Mouse (Mus musculus): ENCODE results near the gene Neo1.
A peak's percentile ranks its signal among the peaks of the same experiment; 100 is the strongest.

The Neo1 gene

DNA sequence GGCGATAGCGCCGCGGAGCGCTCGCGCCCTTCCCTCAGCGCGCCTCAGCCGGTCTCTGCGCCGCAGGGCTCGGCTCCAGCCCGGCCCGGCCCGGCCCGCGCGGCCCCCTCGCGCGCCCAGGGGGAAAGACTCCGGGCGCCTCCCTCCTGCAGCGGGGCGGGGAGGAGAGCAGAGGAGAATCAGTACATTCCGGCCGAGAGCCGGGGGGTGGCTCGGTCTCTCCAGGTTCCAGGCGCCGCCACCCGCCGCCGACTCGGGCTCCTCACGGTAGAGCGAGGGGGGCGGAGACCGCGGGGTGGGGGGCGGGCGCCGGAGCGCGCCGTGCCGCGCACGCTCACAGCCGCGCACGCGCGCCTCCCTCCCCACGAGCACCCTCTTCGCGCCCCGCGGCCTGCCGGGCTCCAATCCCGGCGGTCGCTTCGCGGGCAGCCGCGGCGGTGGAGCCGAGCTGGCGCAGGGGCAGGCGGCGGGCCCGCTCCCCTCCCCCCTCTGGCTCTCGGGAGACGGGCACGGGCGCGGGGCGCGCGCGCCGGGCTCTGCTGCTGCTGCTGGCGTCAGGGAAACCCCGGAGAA is at the start of gene Neo1:
Gene Neo1, minus strand, starts transcription at position 283 of the 573 bp plus-strand sequence.
- DNase-seq (ENCODE audit: low read depth), result peak; percentile 14

DNA sequence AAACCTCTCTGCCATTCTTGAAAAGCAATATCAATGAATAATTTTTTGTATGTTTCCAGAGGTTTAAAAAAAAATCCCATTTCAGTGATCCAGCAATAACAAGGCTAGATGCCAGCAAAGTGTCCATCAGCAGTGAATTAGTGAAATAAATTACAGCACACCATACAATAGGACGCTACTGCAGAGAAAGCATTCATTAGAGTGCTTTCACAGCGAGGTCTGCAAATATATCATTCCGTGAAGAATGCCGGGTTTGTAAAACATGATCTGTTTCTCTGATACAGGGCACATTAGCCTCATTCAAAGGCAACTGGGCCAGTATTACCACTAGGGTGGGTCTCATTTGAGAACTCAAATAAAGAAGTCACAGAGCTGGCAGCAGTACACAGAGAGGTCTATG is 39.4 kb upstream of the Neo1 start:
- no peak for DNase-seq (ENCODE audit: low read depth)

DNA sequence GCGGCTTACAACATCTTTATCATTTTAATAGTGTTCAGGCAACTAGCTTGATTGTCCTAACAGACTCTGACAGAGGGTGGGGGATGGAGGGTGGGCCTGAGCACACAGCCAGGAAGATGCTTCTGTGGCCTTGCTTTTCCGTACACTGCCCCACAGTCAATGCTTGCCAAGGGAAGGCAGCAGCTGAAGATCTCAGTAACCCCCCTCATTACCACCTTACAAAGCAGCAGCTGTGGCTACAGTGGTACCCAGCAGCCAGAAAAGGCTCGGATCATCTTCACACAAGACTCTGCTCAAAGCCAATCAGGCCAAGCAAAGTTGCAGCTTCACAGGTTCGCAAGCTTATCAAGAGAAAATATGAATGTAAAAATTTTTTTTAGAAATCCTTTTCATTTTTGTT is 37.6 kb upstream of the Neo1 start:
- DNase-seq (ENCODE audit: low read depth), result no peak

DNA sequence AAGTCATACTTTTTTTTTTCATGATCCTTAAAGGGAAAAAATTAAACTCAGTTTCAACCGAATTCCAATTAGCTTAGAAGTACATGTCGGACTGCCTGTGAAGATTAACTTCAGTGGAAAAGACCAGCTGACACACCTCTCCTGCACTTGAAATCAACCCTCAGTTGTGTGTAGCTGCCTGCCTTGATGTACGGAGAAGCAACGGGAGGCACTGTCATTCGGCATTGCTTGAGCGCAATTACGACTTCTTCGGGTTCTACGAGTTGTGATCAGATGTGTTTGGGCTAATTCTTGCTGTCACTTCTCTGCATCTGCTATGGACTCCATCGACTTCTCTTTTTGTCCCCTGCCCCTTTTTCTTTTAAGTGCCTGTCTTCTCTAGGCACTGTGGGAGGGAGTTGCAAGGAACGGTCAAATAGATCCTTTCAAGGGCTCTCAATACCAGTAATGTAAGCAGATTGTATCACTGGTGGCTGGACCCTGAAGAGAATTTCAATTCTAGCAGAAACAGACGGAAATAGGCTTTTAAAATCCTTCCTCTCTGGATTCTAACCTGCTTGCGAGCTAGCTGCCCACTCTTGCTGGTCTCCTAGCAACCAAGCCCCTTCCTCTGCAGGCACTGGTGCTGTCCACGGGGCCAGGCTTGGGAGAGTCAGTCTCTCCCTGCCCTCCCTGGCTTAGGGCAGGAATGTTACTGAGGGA is 36.0 kb upstream of the Neo1 start:
- no peak for DNase-seq (ENCODE audit: low read depth)

DNA sequence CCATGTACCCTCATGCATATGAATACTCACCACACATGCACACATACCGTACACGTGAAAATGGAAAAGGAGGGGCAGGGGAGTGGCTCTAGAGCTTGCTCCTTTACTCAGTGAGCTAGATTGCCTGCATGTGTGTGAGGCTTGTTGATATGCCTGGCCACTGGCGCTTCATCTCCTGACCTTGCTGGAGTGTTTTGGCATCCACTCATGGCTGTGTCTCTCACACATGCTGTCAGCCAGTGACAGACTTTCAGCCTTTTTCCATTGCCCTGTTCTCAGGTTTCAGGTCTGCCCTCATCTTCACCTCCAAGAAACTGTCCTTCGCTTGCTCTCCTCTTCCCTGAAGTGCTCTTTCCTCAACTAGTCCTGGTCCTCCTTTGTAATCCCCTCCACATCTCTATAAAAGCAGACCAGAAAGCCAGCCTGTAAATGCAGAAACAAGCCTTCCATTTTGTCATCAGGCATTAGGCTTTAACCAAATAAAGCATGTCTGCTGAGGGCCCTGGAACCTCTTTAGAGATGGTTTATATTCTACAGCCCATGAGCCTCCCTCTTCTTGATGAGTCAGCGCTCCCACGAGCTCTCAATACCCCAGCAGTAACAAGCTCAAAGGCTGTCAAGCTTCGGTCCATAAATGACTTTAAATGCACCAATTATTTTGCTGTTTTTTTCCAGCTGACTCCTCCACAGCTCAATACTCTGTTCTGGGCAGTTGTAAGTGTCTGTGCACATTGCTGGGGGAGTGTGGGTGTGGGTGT is 35.2 kb upstream of the Neo1 start:
- DNase-seq (ENCODE audit: low read depth), result no peak

DNA sequence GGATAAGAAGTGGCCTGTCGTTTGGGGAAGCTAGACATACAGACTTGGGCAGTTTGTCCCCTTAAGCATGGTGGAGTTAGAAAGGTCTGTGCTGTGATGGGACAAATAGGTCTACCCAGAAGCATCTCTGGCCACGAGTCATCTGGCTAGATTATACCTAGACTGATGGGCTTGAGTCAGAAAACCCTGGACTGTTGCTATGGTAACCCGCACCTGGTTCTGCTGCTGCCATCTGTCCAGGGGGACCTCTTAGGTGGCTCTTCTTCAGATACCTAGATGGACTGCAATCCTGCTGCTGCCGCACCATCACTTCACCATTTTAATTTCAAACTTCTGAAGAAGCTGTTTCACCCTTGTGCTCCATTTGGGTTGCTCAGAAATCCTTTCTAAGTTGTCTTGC is 34.0 kb upstream of the Neo1 start:
- DNase-seq (ENCODE audit: low read depth), result no peak

DNA sequence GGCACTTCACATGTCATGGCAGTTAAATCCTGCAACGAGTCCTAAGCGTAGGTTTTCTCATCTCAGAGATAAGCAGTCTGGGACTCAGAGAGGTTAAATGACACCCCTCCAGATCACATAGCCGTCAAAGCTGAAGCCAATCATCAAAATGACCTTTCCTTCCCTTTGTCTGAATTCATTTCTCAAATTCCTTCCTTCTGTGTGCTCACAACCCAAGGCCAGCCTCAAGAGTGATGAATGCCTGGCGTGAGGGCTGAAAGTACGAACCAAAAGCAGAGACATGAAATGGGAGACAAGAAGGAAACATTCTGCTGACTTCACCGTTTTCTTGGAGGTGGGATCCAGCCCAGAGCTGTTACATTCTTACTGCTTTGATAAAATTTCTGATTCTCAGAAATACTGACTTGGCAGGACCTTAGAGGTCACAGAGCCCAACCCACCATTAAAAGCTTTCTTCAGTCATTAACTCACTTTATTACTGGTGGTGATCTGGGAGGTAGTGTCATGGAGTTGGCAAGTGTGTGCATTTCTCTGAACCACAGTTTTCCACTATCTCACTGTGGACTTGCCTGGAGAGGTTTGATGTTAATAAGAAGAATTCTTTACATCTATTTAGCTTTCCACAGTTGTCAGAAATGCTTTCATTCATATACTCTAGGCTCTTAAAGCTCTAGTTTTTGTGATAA is 29.5 kb upstream of the Neo1 start:
- DNase-seq (ENCODE audit: low read depth), result no peak

DNA sequence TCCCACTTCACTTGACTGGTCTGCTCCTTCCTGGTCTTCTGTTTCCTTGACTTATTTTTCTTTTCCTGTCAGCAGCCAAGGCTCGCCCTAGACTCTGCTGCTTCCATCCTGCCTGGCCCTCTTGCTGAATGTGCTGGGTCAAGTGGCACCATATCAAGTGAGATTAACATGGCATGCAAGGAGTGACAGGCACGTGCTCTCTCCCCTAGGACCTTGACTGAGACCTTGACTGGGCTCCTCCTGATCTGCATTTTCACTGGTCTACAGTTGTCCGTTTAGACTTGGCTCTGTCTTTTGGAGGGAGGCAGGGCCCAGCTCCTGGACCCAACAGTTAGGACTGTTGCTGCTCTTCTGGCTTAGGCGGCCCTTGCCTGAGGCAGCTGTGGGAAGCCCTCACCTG is 26.2 kb upstream of the Neo1 start:
- DNase-seq (ENCODE audit: low read depth), result no peak

DNA sequence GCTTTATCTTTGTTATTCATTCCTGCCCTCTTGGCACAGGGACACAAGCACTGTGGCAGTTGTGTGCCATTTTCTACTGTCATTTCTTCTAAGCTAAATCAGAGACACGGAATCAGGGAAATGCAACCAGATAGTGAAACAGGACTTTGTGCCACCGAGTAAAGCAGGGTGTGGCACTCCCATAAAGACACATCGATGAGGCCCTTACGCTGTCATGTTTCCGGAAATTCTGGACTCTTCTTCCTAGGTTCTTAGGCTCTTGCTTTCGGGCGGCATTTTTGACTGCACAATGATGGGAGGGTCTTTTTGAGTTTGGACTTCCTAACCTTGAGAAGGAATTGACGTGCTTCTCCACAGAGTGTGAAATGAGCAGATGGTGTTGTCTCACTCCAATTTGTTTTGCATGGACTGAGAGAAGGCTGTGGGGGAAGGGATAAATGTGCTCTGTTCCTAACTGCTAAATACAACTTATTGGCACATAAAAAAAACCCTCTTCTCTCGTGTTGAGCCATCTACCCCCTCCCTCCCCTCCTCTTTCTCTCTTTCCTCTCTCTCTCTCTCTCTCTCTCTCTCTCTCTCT is 23.9 kb upstream of the Neo1 start:
- DNase-seq (ENCODE audit: low read depth), result no peak

DNA sequence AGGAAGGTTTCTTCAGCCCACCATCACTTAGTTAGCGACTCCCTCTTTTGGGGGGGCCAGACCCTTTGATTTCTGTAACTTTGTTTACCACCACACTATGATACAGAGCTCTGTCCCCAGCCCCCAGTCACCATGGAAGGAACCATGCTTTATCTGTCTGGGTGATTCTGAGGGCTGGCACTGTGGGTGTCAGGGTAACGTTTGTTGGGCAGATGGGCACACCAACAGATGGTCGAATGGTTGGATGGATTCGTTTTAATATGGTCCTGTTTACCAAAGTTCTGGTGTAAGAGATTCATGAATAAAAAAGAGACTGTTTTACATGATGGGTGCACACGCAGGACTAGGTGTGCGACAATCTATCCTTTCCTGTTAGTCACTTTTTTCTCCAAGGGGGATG is 22.9 kb upstream of the Neo1 start:
- no peak for DNase-seq (ENCODE audit: low read depth)

DNA sequence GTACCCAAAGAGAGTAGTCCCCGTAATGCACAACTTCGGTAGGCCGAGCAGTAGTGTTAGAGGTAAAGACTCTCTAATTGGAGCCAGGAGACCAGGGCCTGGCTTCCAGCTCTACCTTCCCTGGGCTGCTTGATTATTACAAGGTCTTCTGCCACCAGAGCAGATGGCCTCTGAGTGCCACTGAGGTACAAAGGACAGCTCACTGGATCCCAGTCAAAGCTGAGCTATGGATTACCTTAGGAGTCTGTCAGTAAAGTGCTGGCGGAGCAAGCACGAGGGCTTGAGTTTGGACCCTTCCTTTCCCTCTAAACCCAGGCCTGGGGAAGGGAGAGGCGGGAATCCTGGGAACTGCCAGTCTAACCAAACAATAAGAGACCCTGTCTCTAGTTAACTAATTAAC is 21.8 kb upstream of the Neo1 start:
- no peak for DNase-seq (ENCODE audit: low read depth)

DNA sequence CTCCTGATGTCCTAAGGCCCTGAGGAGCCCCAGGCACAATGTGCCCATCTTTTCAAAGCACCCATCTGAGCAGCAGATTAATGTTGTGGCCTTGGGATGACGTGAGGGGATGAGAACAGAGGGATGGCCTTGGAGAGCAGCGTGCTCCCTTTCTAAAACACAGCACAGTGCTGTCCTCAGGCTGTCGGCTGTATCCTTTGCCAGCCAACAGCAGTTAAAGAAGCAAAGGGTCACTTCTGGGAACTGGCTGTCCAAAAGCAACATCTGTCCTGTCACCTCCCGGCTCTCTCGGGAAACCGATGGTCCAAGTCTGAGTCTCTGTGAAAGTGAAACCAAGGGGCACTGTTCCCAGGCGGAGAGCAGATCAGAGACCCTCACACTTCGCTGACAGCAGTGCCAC is 20.0 kb upstream of the Neo1 start:
- no peak for DNase-seq (ENCODE audit: low read depth)

DNA sequence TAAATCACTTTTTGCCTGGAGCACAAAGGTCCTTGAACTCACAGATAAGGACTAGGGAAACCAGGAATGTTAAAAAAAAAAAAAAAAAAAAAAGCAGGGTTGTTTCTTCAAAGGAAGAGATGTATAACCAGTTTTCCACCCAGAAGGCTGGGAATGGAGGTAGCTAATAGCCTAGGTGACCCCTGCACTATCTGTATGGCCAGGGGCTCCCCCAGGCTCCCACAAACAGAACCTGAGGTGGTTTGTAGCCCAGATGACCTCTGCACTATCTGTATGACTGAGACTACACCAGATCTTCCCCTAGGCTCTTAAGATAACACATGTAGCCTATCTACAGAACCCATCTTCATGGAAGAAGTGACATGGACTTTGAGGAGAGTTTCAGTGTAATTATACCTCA is 5.6 kb upstream of the Neo1 start:
- no peak for DNase-seq (ENCODE audit: low read depth)

DNA sequence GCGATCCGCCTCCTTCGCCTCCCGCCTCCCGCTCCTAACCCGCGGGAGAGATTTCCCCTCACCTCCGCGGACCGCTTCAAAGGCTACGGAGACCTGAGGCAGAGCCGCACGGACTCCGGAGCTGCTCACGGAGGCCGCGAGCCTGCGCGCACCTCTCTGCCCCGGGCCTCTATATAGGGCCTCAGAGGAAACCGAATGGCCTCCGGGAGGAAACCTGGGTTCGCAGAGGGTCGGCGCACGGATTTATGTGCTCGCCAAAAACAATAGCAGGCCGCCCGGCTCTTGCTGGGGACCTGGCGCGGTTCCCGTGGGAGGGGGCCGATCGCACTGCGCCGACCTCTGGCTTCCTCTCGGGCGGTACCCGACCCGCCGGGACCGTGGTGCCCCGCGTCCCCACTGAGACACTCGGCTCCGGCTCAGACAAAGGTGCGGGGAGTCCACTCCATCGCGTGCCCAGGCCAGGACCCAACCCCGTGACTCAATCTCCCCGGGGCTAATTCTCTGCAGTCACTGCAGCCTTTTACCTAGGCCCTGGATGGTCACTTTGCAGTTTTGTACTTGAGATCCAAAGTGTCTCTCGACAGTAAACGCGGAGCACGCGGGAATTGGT is 596 bp upstream of the Neo1 start:
- DNase-seq (ENCODE audit: low read depth), result peak; percentile 27

DNA sequence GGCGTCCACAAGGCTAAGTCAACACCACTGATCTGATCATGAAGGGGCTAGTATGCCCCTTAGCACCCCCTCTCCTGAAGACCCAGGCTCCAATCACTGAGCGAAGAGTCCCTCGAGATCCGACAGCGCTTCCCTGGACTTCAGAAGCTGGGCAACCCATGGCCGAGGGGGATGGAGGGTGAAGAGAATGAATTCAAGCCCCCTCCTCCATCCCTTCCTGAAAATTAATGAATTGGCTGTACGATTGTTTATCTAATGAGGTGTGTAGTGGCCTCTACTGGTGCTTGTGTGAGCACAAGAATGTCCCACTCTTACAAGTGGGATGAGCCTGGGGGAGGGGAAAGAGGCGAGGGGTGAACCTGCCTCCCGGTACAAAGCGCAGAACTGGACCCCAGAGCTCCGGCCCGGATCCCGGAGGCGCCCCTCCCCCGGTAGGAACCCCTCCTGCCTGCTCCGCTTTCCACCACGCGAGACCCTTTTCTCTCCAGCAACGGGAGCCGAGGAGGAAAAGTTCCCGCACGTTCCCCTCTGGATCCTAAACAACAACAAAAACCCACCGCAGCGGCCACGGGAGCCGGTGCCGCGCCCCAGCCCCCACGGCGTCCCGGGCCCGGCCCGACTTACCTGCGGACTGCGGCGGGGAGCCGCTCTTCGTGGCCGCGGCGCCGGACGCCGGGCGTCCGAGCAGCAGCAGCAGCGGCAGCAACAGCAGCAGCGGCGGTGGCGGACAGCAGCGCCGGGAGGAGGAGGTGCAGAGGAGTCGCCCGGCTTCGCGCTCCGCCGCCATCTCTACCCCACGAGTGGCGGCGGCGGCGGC is 691 bp downstream of the Neo1 start:
- no peak for DNase-seq (ENCODE audit: low read depth)

DNA sequence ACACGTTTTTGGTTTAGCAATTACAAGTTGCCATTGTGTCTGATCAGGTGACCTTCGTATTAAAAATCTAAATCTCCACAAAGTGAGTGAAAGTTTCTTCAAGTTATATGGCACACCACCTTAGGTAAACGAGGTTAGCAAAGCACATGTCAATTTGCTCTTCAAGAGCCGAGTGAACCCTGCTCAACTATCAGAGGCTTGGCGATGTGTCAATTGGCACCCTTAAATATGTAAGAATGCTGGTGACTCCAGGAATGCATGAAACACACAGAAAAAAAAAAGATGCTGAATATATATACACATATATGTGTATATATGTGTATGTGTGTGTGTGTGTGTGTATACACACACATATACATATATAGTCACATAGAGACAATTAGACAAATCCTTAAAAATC is 1.4 kb downstream of the Neo1 start:
- DNase-seq (ENCODE audit: low read depth), result peak; percentile 1

DNA sequence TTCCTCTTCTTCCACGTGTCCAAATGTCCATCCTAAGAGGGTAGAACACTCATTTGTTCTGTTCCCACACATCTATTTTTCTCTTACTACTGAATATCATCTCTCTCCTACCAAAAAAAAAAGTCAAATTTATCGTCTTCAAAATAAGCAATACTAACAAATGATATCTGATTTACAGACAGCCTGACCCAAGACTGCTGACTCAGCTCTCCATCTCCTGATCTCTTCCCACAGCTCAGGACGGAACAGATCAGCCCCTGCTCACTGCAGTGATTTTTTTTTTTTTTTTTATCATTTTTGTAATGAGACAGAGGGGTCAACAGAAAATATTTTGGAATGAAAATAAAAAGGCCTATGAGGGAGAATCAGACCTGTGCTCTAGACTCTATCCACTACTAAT is 2.7 kb downstream of the Neo1 start:
- DNase-seq (ENCODE audit: low read depth), result no peak

DNA sequence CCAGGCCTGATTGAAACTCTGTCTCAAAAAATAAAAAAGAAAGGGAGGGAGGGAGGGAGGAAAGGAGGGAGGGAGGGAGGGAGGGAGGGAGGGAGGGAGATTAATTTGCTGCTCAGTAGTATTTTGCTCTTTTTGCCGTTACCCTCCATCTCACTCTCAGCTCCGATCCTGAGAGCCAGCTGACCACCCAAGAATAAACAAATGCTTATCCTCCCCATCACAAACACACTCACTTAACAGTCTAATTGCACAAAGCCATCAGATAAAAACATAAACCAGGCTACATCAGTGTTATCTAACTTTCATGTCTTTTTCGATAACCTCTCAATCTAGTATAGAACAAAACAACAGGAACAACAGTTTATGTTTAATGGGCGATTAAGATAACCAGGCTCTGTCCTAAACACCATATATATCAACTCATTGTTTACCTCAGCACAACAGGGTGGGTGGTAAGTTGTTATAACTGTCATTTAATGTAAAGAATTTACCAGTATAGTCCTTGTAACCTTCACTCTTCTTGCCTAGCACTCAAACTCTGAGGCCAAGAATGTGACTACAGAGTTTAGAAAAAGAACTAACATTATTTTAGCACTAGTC is 11.9 kb downstream of the Neo1 start:
- DNase-seq (ENCODE audit: low read depth), result no peak

DNA sequence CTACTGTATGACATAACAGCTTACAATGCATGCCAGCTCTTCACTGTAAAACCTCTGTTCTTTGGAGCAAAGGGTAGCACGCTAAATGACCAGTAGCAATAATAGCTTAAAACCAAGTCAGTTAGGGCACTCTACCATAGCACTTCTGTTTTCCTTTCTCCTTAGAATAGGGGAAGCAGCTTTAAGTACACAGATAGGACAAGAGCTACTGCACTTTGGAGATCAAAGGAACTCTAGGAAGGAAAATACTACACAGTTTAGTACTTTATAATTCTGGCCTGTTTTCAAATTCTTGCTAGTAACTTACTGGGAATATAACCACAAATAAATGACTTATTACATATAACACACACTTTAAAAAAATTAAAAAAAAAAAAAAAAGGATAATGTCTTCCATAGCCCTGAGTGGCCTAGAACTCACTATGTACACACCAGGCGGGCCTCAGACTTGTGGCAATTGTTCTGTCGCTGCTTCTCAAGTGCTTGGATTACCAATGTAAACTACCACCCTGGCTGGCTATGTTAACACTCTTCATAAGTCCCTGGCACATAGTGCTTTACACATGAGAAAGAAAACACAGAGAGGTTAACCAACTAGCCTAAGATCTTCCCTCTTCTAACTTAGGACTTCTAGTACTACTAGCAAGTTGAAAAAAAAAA is 20.1 kb downstream of the Neo1 start:
- DNase-seq (ENCODE audit: low read depth), result no peak

DNA sequence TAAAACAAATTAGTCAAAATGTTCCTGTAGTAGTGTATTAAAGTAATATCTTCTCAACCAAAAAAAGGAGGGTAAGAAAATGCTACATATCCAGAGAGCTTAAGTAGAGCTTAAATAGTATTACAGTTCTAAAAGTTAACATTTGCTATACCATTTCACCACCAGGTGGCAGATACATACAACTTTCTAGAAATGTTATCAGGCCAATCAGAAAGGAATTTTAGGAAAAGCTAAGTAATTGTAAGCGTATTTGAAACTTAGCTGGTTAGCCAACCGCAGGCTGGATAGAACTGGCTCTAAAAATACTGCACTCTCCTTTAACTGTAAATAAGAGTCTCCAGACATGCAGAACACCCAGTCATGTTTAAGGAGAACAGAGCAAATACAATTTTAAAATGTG is 22.9 kb downstream of the Neo1 start:
- DNase-seq (ENCODE audit: low read depth), result peak; percentile 41
